Mouse (Mus musculus) liver, embryonic 13.5 days (tissue): ENCODE measurements around the gene Dnajc16. TPM values are rescaled to one million over a fixed set of nuclear protein-coding genes. Genes with fewer than 3 reads are reported as not detected.

Experiments
- ATAC-seq: fragments of 200-750 bp; cut with Nextera tagmentation; 2 replicates; pipeline ENCODE4 v1.8.0; 2017; ENCODE audit warnings: low read depth, mild to moderate bottlenecking, moderate number of reproducible peaks, moderate library complexity
- DNase-seq: peaks from one replicate; pipeline ENCODE4 v3.0.0; 2022
- H3K27ac ChIP-seq: fragments of 300-500 bp; sonication (generic); 2 replicates; pipeline ENCODE4 v1.5.1; 2015; ENCODE audit warnings: moderate library complexity, mild to moderate bottlenecking, inconsistent platforms
- H3K27me3 ChIP-seq: fragments of 300-500 bp; sonication (generic); 2 replicates; pipeline ENCODE4 v1.6.1; 2015; ENCODE audit warnings: mild to moderate bottlenecking, inconsistent platforms
- H3K36me3 ChIP-seq: fragments of 300-500 bp; sonication (generic); 2 replicates; pipeline ENCODE4 v1.6.1; 2015; ENCODE audit warnings: mild to moderate bottlenecking, inconsistent platforms
- H3K4me1 ChIP-seq: fragments of 300-500 bp; sonication (generic); replicated peaks from 2 replicates; pipeline ENCODE4 v1.6.1; 2015; ENCODE audit warnings: inconsistent platforms
- H3K4me2 ChIP-seq: fragments of 300-500 bp; sonication (generic); 2 replicates; pipeline ENCODE4 v1.6.1; 2015; ENCODE audit warnings: inconsistent platforms, mild to moderate bottlenecking, moderate library complexity
- H3K4me3 ChIP-seq: fragments of 300-500 bp; sonication (generic); replicated peaks from 2 replicates; pipeline ENCODE4 v1.5.1; 2015; ENCODE audit warnings: mild to moderate bottlenecking, inconsistent platforms
- H3K9ac ChIP-seq: fragments of 300-500 bp; sonication (generic); 2 replicates; pipeline ENCODE4 v1.6.1; 2015; ENCODE audit warnings: mild to moderate bottlenecking, inconsistent platforms
- H3K9me3 ChIP-seq: fragments of 300-500 bp; sonication (generic); replicated peaks from 2 replicates; pipeline ENCODE4 v1.6.1; 2016; ENCODE audit warnings: inconsistent platforms
- WGBS: fragments of 180-500 bp; shearing (Covaris S2); methylation state at CpG from one replicate; pipeline ENCODE4 v1.1.7; 2015; ENCODE audit not compliant: insufficient replicate concordance; 5-methylcytosine and 5-hydroxymethylcytosine counted together
- polyA plus RNA-seq: library from polyadenylated mRNA; unstranded; fragments of >200 nt; fragmentation: Nextera tagmentation; extraction: Ambion mirVana; gene quantifications from 2 replicates; pipeline ENCODE4 v1.2.1, GENCODE M21; 2015

The Dnajc16 gene
- polyA plus RNA-seq, 1 experiment from 2014 or later: 2.1 TPM

- peaks cover 70% of the 10 kb centered on the region for H3K4me1 ChIP-seq
- H3K4me3 ChIP-seq: peak overlapping the region; percentile 99
- no peaks in the 10 kb centered on the region for H3K27me3 ChIP-seq
- H3K4me2 ChIP-seq: peak overlapping the region; percentile 92
- DNase-seq (no peak), ATAC-seq (peak; percentile 44)
- H3K36me3 ChIP-seq: peaks cover 23% of the 10 kb centered on the region
- peak overlapping the region; percentile 99 for H3K9ac ChIP-seq
- peak overlapping the region; percentile 97 for H3K27ac ChIP-seq
- WGBS: 12% methylated on average over 13 of the region's 13 CpGs
- H3K9me3 ChIP-seq: peaks cover 4% of the 10 kb centered on the region; the same call in 1 of the 2 replicates
These were observed 67.1 kb downstream of the Dnajc16 start for GRCm38 (mm10) chr4:141723673-141724068.

- Histone ChIP-seq H3K27me3 (no peaks in the 10 kb centered on the region), H3K4me1 (peaks cover 77% of the 10 kb centered on the region), H3K4me2 (peak within 1 kb of the TSS; percentile 92), H3K27ac (peak within 1 kb of the TSS; percentile 97), H3K36me3 (peaks cover 27% of the 10 kb centered on the region), H3K9me3 (peaks cover 4% of the 10 kb centered on the region; the same call in 1 of the 2 replicates), H3K4me3 (peak within 1 kb of the TSS; percentile 99), H3K9ac (peak within 1 kb of the TSS; percentile 99)
- peak; percentile 87 for DNase-seq
- ATAC-seq: peak; percentile 84
- WGBS: under 1% methylated on average over 81 of the region's 105 CpGs
These were observed 67.7 kb downstream of the Dnajc16 start, which contains the start of gene Ddi2 for GRCm38 (mm10) chr4:141722731-141723672. TSS of gene Ddi2 (minus strand) at chr4:141723419.

- H3K9me3 ChIP-seq: peaks cover 4% of the 10 kb centered on the region; the same call in 1 of the 2 replicates
- peak overlapping the region; percentile 99 for H3K4me3 ChIP-seq
- H3K4me1 ChIP-seq: peaks cover 81% of the 10 kb centered on the region
- peak overlapping the region; percentile 97 for H3K27ac ChIP-seq
- peak overlapping the region; percentile 99 for H3K9ac ChIP-seq
- no peaks in the 10 kb centered on the region for H3K27me3 ChIP-seq
- H3K36me3 ChIP-seq: peaks cover 36% of the 10 kb centered on the region
- WGBS: 42% methylated on average over 6 of the region's 6 CpGs
- ATAC-seq: no peak
- peak overlapping the region; percentile 92 for H3K4me2 ChIP-seq
- no peak for DNase-seq
These were observed 68.8 kb downstream of the Dnajc16 start for GRCm38 (mm10) chr4:141721961-141722360.

GRCm38 (mm10) chr4:141720761-141721523, 69.8 kb downstream of the Dnajc16 start:
- DNase-seq: no peak
- H3K36me3 ChIP-seq: peaks cover 46% of the 10 kb centered on the region
- peak overlapping the region; percentile 99 for H3K4me3 ChIP-seq
- WGBS: 69% methylated on average over 6 of the region's 6 CpGs
- no peak for ATAC-seq
- H3K9ac ChIP-seq: peak overlapping the region; percentile 99
- peaks cover 84% of the 10 kb centered on the region for H3K4me1 ChIP-seq
- peak overlapping the region; percentile 92 for H3K4me2 ChIP-seq
- H3K27me3 ChIP-seq: no peaks in the 10 kb centered on the region
- peaks cover 4% of the 10 kb centered on the region; the same call in 1 of the 2 replicates for H3K9me3 ChIP-seq
- H3K27ac ChIP-seq: peak overlapping the region; percentile 97; the same call in 1 of the 2 replicates

- peaks cover 58% of the 10 kb centered on the region for H3K36me3 ChIP-seq
- DNase-seq (no peak), ATAC-seq (no peak)
- peaks cover 83% of the 10 kb centered on the region for H3K4me1 ChIP-seq
- H3K27ac ChIP-seq: no peak overlapping the region
- 85% methylated on average over 1 of the region's 1 CpGs for WGBS
- H3K4me3 ChIP-seq: no peak overlapping the region
- H3K4me2 ChIP-seq: peak overlapping the region; percentile 13; the same call in 1 of the 2 replicates
- peaks cover 4% of the 10 kb centered on the region; the same call in 1 of the 2 replicates for H3K9me3 ChIP-seq
- no peak overlapping the region for H3K9ac ChIP-seq
- no peaks in the 10 kb centered on the region for H3K27me3 ChIP-seq
These were observed 71.4 kb downstream of the Dnajc16 start for GRCm38 (mm10) chr4:141719304-141719703.

GRCm38 (mm10) chr4:141717633-141718032, 73.1 kb downstream of the Dnajc16 start:
- DNase-seq (no peak), ATAC-seq (no peak)
- H3K4me2 ChIP-seq: no peak overlapping the region
- H3K27me3 ChIP-seq: no peaks in the 10 kb centered on the region
- H3K36me3 ChIP-seq: peaks cover 74% of the 10 kb centered on the region
- H3K9me3 ChIP-seq: peaks cover 4% of the 10 kb centered on the region; the same call in 1 of the 2 replicates
- H3K9ac ChIP-seq: no peak overlapping the region
- no peak overlapping the region for H3K27ac ChIP-seq
- H3K4me1 ChIP-seq: peaks cover 91% of the 10 kb centered on the region
- 76% methylated on average over 4 of the region's 4 CpGs for WGBS
- H3K4me3 ChIP-seq: no peak overlapping the region

- WGBS: 69% methylated on average over 2 of the region's 2 CpGs
- peak; percentile 45; the same call in 1 of the 2 replicates for ATAC-seq
- peaks cover 89% of the 10 kb centered on the region for H3K36me3 ChIP-seq
These were observed 75.7 kb downstream of the Dnajc16 start for GRCm38 (mm10) chr4:141715027-141715426.

GRCm38 (mm10) chr4:141713598-141714142, 77.1 kb downstream of the Dnajc16 start:
- Histone ChIP-seq H3K36me3 (peaks cover 91% of the 10 kb centered on the region), H3K9ac (no peak overlapping the region), H3K9me3 (no peaks in the 10 kb centered on the region), H3K27me3 (no peaks in the 10 kb centered on the region), H3K4me3 (no peak overlapping the region), H3K4me1 (peaks cover 55% of the 10 kb centered on the region), H3K27ac (no peak overlapping the region), H3K4me2 (no peak overlapping the region)
- DNase-seq: no peak
- no peak for ATAC-seq
- 49% methylated on average over 5 of the region's 5 CpGs for WGBS

More at GRCm38 (mm10) chr4:141715027-141715426, 75.7 kb downstream of the Dnajc16 start:
- no peak for DNase-seq
- Histone ChIP-seq H3K4me3 (no peak overlapping the region), H3K9ac (no peak overlapping the region), H3K9me3 (peaks cover under 1% of the 10 kb centered on the region; the same call in 1 of the 2 replicates), H3K27ac (peak overlapping the region; percentile 36), H3K4me2 (no peak overlapping the region), H3K4me1 (peaks cover 67% of the 10 kb centered on the region), H3K27me3 (no peaks in the 10 kb centered on the region)

GRCm38 (mm10) chr4:141711250-141711649, 79.5 kb downstream of the Dnajc16 start:
- Histone ChIP-seq H3K9me3 (no peaks in the 10 kb centered on the region), H3K27ac (no peak overlapping the region), H3K36me3 (peaks cover 95% of the 10 kb centered on the region), H3K4me2 (no peak overlapping the region), H3K4me1 (peaks cover 35% of the 10 kb centered on the region), H3K9ac (no peak overlapping the region), H3K27me3 (no peaks in the 10 kb centered on the region), H3K4me3 (no peak overlapping the region)
- WGBS: 75% methylated on average over 1 of the region's 1 CpGs
- no peak for ATAC-seq
- DNase-seq: no peak
